Mouse (Mus musculus) hindbrain, embryonic 13.5 days (tissue): ENCODE data around the gene Sipa1. TPM values are rescaled to one million over a fixed set of nuclear protein-coding genes. Genes with fewer than 3 reads are reported as not detected.
"Not testable (repeated sequence)": the region's sequence is repeated elsewhere in the genome, so short reads cannot be mapped to it uniquely, and the experiment has no call there.

Experiments
- ATAC-seq: fragments of 200-750 bp; cut with Nextera tagmentation; 2 replicates; pipeline ENCODE4 v1.8.0; 2017; ENCODE audit warnings: moderate TSS enrichment; ENCODE audit not compliant: low FRiP score
- H3K27ac ChIP-seq: fragments of 300-500 bp; sonication (generic); 2 replicates; pipeline ENCODE4 v1.5.1; 2015; ENCODE audit warnings: inconsistent platforms, mild to moderate bottlenecking, moderate library complexity
- H3K27me3 ChIP-seq: fragments of 300-500 bp; sonication (generic); 2 replicates; pipeline ENCODE4 v1.6.1; 2015; ENCODE audit warnings: mild to moderate bottlenecking, inconsistent platforms
- H3K36me3 ChIP-seq: fragments of 300-500 bp; sonication (generic); 2 replicates; pipeline ENCODE4 v1.6.1; 2015; ENCODE audit warnings: mild to moderate bottlenecking, inconsistent platforms
- H3K4me1 ChIP-seq: fragments of 300-500 bp; sonication (generic); replicated peaks from 2 replicates; pipeline ENCODE4 v1.6.1; 2015; ENCODE audit warnings: inconsistent platforms
- H3K4me2 ChIP-seq: fragments of 300-500 bp; sonication (generic); 2 replicates; pipeline ENCODE4 v1.6.1; 2015; ENCODE audit warnings: inconsistent platforms, mild to moderate bottlenecking, moderate library complexity
- H3K4me3 ChIP-seq: fragments of 300-500 bp; sonication (generic); 2 replicates; pipeline ENCODE4 v1.5.1; 2015; ENCODE audit warnings: mild to moderate bottlenecking, inconsistent platforms
- H3K9ac ChIP-seq: fragments of 300-500 bp; sonication (generic); 2 replicates; pipeline ENCODE4 v1.6.1; 2015; ENCODE audit warnings: mild to moderate bottlenecking, inconsistent platforms
- H3K9me3 ChIP-seq: fragments of 300-500 bp; sonication (generic); 2 replicates; pipeline ENCODE4 v1.6.1; 2016; ENCODE audit warnings: inconsistent platforms
- WGBS: fragments of 180-500 bp; shearing (Covaris S2); methylation state at CpG from one replicate; pipeline ENCODE4 v1.1.7; 2015; 5-methylcytosine and 5-hydroxymethylcytosine counted together
- polyA plus RNA-seq: library from polyadenylated mRNA; unstranded; fragments of >200 nt; fragmentation: Nextera tagmentation; extraction: Ambion mirVana; gene quantifications from 2 replicates; pipeline ENCODE4 v1.2.1, GENCODE M21; 2015

Sipa1 gene
- polyA plus RNA-seq, 1 experiment from 2014 or later, result 15.4 TPM

DNA sequence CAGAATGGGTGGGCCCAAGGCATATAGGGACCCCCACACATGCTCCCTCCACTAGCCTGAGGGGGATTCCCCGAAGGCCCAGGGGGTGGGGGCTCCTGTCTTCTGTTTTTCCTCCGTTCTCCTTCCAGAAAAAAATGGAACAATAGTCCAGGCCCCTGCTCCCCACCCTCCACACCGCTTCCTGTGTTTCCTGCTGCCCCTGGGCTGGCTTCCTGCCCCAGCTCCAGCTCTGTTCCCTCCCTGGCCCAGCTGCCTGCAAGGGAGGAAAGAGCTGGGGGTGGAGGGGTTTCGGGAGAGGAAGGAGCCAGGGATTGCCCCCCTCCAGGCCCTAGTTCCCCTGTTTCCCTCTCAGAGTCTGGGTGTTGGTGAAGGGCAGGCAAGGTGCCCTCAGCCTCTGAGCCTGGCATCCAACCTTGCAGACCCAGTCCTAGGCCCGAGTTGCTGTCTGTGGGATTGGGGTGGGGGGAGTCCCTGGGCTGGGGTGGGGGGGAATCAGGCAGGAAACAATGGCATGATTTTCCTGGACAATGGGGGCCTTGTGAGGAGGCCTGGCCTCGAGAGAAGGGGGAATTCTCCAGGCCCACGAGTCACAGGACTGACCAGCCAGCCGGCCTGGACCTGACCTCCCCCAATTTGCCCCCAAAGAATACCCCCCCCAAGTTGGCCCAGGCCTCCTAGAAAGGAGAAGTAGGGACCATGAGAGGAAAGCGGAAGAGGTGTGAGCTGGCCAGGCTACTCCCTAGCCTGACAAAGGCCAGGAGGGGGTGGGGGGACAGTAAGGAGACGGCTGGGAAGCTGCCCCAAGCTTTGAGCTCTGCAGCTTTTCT is 28.8 kb upstream of the Sipa1 start:
- Histone ChIP-seq H3K9ac (peak overlapping the region; percentile 93), H3K4me1 (peaks cover 60% of the 10 kb centered on the region), H3K27ac (peak overlapping the region; percentile 76), H3K36me3 (peaks cover 62% of the 10 kb centered on the region), H3K4me3 (peak overlapping the region; percentile 95), H3K9me3 (no peaks in the 10 kb centered on the region), H3K27me3 (peaks cover 12% of the 10 kb centered on the region), H3K4me2 (peak overlapping the region; percentile 100)
- WGBS, result 59% methylated on average over 10 of the region's 10 CpGs
- ATAC-seq, result no peak

DNA sequence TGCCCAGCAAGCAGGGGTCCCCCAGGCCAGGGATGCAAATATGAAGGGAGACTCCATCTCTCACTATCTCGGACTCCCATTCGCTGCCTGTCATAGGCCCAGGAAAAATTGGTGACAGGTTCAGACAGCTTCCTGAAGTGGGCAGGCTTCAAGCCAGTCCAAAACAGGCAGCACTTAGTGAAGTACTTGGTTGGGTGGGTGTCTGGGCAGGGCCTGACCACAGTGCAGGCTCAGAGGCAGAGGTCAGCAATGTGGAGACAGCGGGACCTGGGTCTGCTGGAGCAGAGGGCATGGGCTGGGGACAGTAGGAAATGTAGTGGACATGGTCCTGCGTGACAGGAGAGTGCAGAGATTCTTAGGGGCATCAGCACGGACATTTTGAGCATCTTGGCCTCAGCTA is 28.1 kb upstream of the Sipa1 start:
- no peak for ATAC-seq
- Histone ChIP-seq H3K27me3 (peaks cover 12% of the 10 kb centered on the region), H3K4me1 (peaks cover 64% of the 10 kb centered on the region), H3K9ac (peak overlapping the region; percentile 93), H3K4me3 (peak overlapping the region; percentile 95), H3K9me3 (no peaks in the 10 kb centered on the region), H3K36me3 (peaks cover 63% of the 10 kb centered on the region), H3K4me2 (peak overlapping the region; percentile 100), H3K27ac (peak overlapping the region; percentile 45)
- 84% methylated on average over 5 of the region's 5 CpGs for WGBS

DNA sequence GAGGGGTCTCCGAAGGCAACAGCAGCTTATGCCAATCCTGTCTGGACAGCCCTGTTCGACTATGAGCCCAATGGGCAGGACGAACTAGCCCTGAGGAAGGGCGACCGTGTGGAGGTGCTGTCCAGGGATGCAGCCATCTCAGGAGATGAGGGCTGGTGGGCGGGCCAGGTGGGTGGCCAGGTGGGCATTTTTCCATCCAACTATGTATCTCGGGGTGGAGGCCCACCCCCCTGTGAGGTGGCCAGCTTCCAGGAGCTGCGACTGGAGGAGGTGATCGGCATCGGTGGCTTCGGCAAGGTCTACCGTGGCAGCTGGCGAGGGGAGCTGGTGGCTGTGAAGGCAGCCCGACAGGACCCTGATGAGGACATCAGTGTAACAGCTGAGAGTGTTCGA is 26.8 kb upstream of the Sipa1 start:
- H3K4me2 ChIP-seq, result peak overlapping the region; percentile 100
- peak overlapping the region; percentile 90 for H3K27ac ChIP-seq
- H3K9ac ChIP-seq, result peak overlapping the region; percentile 93
- peaks cover 7% of the 10 kb centered on the region for H3K27me3 ChIP-seq
- no peak for ATAC-seq
- H3K36me3 ChIP-seq, result peaks cover 63% of the 10 kb centered on the region
- H3K9me3 ChIP-seq, result no peaks in the 10 kb centered on the region
- peaks cover 55% of the 10 kb centered on the region for H3K4me1 ChIP-seq
- peak overlapping the region; percentile 95 for H3K4me3 ChIP-seq
- 73% methylated on average over 15 of the region's 15 CpGs for WGBS

DNA sequence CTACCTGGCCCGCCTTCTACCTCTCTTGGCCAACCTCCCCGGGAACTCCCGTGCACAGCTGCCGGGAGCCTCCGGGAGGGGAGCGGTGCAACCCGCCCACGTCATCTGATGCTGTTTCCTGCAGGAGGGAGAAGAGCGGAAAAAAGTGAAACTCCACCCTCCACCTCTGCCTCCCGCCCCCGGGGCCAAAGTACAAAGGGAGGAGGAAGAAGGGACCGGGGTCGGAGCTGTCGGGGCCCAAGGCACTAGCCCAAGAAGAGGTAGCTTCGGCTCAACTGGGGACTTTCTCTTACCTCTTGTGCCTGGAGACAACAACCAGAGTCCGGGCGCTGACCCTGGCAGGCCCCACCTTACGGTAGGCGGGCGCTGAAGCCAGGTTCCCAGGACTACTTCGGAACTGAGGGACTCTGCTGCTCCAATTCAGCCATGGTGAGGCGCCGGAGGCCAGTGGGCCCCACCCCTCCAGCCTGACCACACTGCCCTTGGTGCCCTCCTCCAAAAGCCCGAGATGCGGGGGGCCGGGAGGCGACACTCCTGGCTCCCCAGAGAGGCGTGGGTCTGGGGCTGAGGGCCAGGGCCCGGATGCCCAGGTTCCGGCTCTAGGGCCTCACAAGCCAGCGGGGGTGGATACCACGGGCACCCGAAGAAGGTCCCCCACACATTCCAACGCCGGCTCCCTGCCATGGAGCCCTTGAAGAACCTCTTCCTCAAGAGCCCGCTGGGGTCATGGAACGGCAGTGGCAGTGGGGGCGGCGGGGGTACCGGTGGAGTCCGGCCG is 26.2 kb upstream of the Sipa1 start:
- ATAC-seq, result no peak
- peak overlapping the region; percentile 93 for H3K9ac ChIP-seq
- H3K4me2 ChIP-seq, result peak overlapping the region; percentile 100
- peaks cover under 1% of the 10 kb centered on the region; the same call in 1 of the 2 replicates for H3K27me3 ChIP-seq
- H3K36me3 ChIP-seq, result peaks cover 63% of the 10 kb centered on the region
- peak overlapping the region; percentile 90 for H3K27ac ChIP-seq
- peaks cover 55% of the 10 kb centered on the region for H3K4me1 ChIP-seq
- H3K9me3 ChIP-seq, result no peaks in the 10 kb centered on the region
- peak overlapping the region; percentile 95 for H3K4me3 ChIP-seq
- 11% methylated on average over 42 of the region's 42 CpGs for WGBS

DNA sequence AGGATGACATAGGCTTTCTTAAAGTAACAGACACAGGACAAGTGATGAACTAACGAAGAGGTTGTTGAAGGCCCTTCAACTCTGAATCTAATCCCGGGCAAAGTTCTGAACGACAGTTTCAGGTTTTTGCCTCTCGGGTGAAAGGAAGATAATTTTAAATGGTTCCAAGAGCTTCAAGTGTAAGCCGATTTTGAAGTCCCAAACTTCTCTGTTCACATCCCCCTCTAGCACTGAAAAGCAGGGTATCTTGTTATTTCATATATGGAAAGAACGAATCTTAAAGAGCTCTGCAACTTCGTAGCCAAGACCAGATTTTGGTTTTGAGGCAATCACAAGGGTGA is 25.6 kb upstream of the Sipa1 start:
- 2% methylated on average over 7 of the region's 7 CpGs for WGBS
- no peak for ATAC-seq
- peak overlapping the region; percentile 90 for H3K27ac ChIP-seq
- H3K36me3 ChIP-seq, result peaks cover 65% of the 10 kb centered on the region
- peak overlapping the region; percentile 95 for H3K4me3 ChIP-seq
- no peaks in the 10 kb centered on the region for H3K27me3 ChIP-seq
- peak overlapping the region; percentile 93 for H3K9ac ChIP-seq
- peak overlapping the region; percentile 100 for H3K4me2 ChIP-seq
- H3K4me1 ChIP-seq, result peaks cover 55% of the 10 kb centered on the region
- H3K9me3 ChIP-seq, result no peaks in the 10 kb centered on the region

DNA sequence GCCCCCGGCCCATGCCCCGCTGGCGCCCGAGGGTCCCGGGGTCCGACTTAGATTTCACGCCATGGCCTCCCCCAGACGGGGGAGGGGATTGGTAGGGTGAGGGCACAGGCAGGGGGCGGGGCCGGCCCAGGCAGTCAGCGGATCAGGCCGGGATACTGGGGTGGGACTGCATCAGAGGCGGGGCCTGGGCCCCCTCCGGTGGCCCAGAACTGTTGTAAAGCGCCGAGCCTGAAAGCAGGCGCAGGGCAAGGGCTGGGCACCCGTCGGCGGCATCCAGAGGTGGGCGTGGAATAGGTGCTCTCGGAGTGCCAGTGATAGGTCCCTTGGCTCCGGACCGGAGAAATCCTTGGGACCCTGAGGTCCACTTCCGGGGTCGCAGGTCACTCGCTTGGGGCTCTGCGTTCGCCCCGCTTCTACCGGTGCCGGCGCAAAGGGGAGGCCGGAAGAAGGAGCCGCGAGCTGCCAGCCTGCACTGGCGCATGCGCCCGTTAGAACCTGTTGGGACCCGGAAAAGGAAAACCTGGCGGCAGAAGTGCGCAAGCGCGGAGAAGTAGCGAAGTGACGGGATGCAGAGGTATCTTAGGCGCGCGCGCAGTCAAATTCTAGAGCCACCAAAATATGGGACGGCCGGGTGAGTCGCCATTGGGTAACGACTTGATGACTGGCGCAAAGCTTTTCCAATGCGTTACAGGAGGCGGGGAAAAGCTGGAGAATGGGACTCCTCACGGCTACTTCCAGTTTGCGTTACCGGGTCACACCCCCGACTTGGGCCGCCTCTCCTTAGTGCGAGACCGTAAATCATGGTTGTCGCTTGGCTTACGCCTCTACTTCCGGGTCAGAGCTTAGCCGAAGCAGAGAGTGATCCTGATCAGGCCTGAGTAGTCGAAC is 24.9 kb upstream of the Sipa1 start, which contains the start of the genes Map3k11 and Pcnx3:
TSS of gene Map3k11 (plus strand) at position 543 of the 888 bp plus-strand sequence.
TSS of gene Pcnx3 (minus strand) at position 709 of the 888 bp plus-strand sequence.
- peak; percentile 96 for ATAC-seq
- H3K9me3 ChIP-seq, result no peaks in the 10 kb centered on the region
- H3K36me3 ChIP-seq, result peaks cover 65% of the 10 kb centered on the region
- H3K27me3 ChIP-seq, result no peaks in the 10 kb centered on the region
- H3K4me3 ChIP-seq, result peak within 1 kb of the TSS; percentile 95
- peak within 1 kb of the TSS; percentile 97 for H3K9ac ChIP-seq
- H3K4me2 ChIP-seq, result peak within 1 kb of the TSS; percentile 100
- WGBS, result under 1% methylated on average over 69 of the region's 69 CpGs
- H3K4me1 ChIP-seq, result peaks cover 53% of the 10 kb centered on the region
- H3K27ac ChIP-seq, result peak within 1 kb of the TSS; percentile 90

DNA sequence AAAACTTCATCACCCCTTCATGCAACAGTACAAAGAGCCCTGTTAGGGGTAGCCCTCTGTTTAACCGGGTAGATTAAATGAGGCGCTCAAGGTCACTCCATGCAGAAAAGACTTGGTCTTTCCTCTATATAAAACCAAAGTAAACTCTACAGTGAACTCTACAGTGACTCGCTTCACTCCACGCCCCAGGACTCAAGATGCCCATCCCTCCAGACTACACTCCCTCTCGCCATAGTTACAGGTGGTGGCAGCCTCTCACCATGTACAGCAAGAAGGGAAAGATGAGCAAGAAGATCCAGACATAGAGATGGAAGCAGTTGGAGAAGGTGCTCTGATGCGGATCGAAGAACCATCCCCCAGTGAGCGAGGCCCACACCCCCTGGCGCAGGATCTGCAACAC is 24.2 kb upstream of the Sipa1 start:
- no peak for ATAC-seq

DNA sequence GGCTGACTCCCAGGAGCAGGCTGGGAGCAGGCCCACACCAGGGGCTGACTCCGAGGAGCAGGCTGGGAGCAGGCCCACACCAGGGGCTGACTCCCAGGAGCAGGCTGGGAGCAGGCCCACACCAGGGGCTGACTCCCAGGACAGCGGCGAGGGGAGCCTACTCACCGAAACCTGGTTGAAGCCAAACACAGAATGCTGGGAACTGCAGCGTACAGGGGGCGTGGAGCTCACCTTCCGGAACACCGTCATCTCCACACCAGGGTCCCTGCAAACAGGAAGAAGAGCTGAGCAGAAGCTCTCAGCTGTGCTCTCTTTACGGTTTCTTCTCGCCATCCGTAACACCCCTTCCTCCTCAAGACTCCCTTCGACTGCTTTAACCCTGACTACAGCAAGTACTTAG is 23.4 kb upstream of the Sipa1 start:
- Histone ChIP-seq H3K4me1 (peaks cover 40% of the 10 kb centered on the region), H3K9ac (peak overlapping the region; percentile 97; the same call in 1 of the 2 replicates), H3K4me3 (peak overlapping the region; percentile 95), H3K36me3 (peaks cover 65% of the 10 kb centered on the region), H3K4me2 (peak overlapping the region; percentile 100)
- not testable (repeated sequence) for H3K27me3 ChIP-seq, ATAC-seq, H3K9me3 ChIP-seq, H3K27ac ChIP-seq
- 94% methylated on average over 12 of the region's 12 CpGs for WGBS

More for the DNA sequence above, 24.2 kb upstream of the Sipa1 start:
- Histone ChIP-seq H3K4me1 (peaks cover 48% of the 10 kb centered on the region), H3K36me3 (peaks cover 65% of the 10 kb centered on the region), H3K27me3 (no peaks in the 10 kb centered on the region), H3K9me3 (no peaks in the 10 kb centered on the region), H3K9ac (peak overlapping the region; percentile 97), H3K4me3 (peak overlapping the region; percentile 95), H3K27ac (peak overlapping the region; percentile 90), H3K4me2 (peak overlapping the region; percentile 100)
- 19% methylated on average over 9 of the region's 9 CpGs for WGBS

DNA sequence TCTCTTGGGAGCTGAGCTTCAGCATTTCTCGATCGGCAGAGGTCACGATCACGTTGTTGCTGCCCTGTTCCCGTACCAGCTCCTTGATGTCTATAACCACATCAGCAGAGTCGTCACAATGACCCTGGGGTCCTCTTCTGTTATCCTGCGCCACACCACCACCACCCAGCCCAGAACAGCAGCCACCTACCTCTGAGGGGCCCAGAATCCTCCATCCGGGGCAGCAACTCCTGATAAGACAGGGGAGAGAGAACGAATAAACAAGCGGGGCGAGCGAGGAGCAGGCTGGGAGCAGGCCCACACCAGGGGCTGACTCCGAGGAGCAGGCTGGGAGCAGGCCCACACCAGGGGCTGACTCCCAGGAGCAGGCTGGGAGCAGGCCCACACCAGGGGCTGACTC is 22.9 kb upstream of the Sipa1 start:
- Histone ChIP-seq H3K9ac (no peak overlapping the region), H3K4me1 (peaks cover 35% of the 10 kb centered on the region), H3K27ac (no peak overlapping the region), H3K27me3 (no peaks in the 10 kb centered on the region), H3K4me2 (no peak overlapping the region), H3K36me3 (peaks cover 67% of the 10 kb centered on the region), H3K4me3 (no peak overlapping the region), H3K9me3 (no peaks in the 10 kb centered on the region)
- 95% methylated on average over 13 of the region's 13 CpGs for WGBS
- no peak for ATAC-seq

DNA sequence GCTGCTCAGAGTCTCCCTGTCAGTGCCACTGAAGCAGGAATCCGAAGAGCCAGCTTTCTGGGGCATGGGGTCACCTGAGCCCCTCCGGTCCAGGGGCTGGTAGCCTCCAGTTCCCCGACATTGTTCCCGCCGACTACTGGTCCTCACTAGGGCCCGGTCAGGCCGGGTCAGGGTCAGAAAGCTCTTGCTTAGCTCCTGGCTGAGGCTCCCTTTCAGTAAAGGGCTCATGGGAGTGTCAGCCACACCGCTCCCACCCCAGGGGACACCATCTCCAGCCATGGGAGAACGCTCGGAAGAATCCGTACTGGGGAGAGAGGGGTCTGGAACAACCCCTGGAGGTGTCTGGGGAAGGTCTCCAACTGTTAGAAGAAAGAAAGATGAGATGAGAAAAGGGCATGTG is 22.4 kb upstream of the Sipa1 start:
- Histone ChIP-seq H3K27me3 (no peaks in the 10 kb centered on the region), H3K36me3 (peaks cover 68% of the 10 kb centered on the region), H3K9me3 (no peaks in the 10 kb centered on the region), H3K4me1 (peaks cover 29% of the 10 kb centered on the region), H3K9ac (0 out of 2 replicates have a peak overlapping the region, but pooled peaks have one; percentile 13), H3K27ac (no peak overlapping the region), H3K4me3 (no peak overlapping the region), H3K4me2 (no peak overlapping the region)
- no peak for ATAC-seq
- WGBS, result 94% methylated on average over 11 of the region's 11 CpGs

DNA sequence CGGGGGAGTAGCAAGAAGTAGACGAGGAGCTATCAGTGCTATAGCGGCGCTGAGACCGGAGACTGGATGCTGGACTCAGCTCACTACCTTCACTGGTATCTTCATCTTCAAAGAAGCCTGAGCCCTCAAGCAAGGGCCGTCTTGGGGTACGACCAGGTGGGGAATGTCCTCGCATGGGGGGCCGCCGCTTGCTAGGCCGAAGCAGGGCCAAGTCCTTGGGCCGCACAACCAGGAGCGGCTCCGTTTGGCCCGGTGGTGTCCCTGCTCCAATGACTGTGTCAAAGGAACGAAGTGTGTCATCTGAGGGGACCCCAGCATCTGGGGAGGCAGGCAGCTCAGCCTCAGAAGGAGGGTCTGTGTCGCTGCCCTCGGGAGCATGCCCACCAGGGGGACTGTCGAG is 21.9 kb upstream of the Sipa1 start:
- Histone ChIP-seq H3K36me3 (peaks cover 68% of the 10 kb centered on the region), H3K9ac (0 out of 2 replicates have a peak overlapping the region, but pooled peaks have one; percentile 13), H3K4me1 (peaks cover 25% of the 10 kb centered on the region), H3K9me3 (no peaks in the 10 kb centered on the region), H3K27me3 (no peaks in the 10 kb centered on the region), H3K4me3 (no peak overlapping the region), H3K27ac (no peak overlapping the region), H3K4me2 (no peak overlapping the region)
- WGBS, result 94% methylated on average over 19 of the region's 19 CpGs
- no peak for ATAC-seq
